Mouse (Mus musculus) spleen, embryonic (tissue): ENCODE measurements at regions not wholly inside any gene's neighbourhood (a gene's known extent, or its start where the extent isn't known, plus 50 kb on each side); places are given as distances from the start of the nearest gene placed in this dataset.

Experiments
- CTCF ChIA-PET: fragments of 350-600 bp; sonication (Branson Sonifier 250); formaldehyde crosslinking; loops from one replicate; lab custom pipeline; 2022; lab: Charles Lee

DNA sequence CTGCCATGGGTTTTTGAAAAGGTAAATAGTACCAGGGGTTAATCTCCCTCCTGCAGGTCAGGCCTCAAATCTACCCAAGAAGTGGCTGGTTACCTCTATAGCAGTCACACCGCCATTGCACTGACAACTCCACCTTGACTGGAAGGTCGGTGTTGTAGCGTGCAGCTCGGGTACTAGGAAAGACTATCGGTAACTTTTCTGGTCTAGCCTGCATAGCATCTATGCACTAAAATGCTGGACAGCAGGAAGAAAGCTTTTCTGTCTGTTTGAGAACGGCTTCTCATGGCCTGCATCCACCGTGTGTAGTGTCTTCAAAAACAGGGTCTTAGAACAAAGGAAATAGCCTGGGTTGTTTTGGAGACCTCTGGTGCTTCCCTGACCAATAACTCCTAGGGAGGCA, 88.8 kb downstream of the Bms1 start:
- CTCF ChIA-PET, result no interaction called here

GRCm38 (mm10) chr6:118327458-118327857, 91.8 kb downstream of the Bms1 start:
- CTCF ChIA-PET, result no interaction called here

DNA sequence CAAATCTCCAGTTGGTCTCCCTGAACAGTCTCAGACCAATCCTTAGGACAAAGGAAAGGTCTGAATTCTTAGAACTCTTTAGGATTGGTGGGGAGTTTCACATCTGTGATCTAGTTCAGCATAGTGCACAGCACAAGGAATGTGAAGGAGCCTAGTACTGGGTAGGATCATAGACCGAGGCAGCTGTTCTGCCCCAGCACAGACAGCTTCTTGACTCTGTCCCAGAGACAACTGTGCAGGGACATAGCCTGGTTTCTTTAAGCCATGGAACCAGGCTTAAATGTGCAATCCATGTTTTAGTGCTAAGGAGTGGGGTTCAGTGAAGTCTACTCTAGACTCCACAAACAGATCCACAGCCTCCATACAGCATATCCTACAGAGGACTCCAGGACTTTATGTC, 93.6 kb downstream of the Bms1 start:
- CTCF ChIA-PET, result no interaction called here

DNA sequence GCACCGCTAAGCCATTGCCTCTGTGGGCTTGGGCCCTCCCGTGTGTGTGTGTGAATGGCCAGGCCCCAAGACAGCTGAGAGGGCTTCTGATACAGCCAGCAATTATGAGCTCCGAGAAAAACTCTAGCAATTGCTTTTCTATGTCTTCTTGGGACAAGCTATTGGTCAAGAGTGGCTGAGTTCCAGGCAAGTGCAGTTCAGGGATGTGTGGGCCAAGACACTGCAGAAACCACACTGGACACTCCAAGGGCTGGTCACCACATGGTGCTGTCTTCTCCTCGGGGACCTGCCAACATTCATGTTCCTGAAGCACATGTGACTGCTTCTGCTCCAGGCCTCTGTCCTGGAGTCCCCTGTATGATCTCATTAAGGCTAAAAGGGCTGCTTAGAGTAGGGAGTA, 94.7 kb downstream of the Bms1 start:
- CTCF ChIA-PET, result no interaction called here

GRCm38 (mm10) chr6:118323052-118323451, 96.2 kb downstream of the Bms1 start:
- CTCF ChIA-PET, result no interaction called here

DNA sequence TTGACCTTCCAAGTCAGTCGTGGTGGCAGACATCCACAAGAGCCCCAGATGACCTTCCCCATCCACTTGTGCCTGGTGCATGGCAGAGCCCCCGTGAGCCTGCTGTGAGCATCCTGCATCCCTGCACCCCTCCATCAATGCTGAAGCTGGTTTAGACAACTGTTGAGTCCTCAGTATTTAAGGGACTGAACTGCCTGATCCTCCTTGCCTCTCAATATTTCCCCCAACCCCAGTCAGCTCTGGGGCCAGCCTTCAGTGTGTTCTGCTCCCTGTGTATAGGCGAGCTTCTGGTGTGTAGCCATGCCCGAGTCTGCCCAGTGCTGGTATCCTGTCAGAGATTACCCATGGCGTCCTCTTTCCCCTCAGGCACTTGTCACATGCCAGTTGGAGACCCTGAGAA, 96.6 kb downstream of the Bms1 start:
- CTCF ChIA-PET, result no interaction called here

DNA sequence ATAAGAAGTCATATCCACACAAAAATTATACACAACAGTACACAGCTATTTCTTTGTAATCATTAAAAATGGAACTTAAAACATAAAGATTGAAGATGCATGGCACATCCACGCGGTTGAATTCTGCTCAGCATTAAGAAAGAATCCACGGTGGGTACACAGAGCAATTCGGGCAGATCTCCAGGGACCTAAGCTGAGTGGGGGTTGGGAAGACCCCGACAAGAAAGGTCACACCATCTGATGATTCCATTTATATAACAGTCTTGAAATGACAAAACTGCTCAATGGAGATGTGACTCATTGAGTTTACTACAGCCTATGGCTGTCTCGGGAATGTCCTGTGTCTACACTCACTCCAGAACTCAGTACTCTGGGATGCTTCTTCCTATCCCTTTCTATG, 97.2 kb downstream of the Bms1 start:
- CTCF ChIA-PET, result no interaction called here

GRCm38 (mm10) chr6:118320021-118320525, 99.2 kb downstream of the Bms1 start:
- CTCF ChIA-PET, result no interaction called here

DNA sequence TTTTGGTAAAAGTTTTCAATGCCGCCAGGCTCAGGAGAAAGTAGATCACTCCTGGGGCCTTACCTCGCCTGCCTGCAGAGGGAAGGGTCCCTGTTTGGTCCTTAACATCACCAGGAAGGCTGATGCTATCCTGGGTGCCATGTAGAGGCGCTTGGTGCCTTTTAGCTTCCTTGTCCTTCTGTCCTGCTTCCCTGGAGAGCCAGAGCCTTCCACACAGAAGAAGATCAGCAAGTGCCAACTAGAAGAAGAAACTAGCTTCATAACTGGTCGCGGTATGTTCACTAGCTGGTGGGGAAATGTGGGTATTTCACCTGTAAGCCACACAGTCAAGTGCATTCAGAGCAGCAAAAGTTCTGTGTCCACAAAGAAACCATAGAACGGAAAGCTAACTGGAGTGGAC, 103.4 kb downstream of the Bms1 start:
- CTCF ChIA-PET, result no interaction called here

DNA sequence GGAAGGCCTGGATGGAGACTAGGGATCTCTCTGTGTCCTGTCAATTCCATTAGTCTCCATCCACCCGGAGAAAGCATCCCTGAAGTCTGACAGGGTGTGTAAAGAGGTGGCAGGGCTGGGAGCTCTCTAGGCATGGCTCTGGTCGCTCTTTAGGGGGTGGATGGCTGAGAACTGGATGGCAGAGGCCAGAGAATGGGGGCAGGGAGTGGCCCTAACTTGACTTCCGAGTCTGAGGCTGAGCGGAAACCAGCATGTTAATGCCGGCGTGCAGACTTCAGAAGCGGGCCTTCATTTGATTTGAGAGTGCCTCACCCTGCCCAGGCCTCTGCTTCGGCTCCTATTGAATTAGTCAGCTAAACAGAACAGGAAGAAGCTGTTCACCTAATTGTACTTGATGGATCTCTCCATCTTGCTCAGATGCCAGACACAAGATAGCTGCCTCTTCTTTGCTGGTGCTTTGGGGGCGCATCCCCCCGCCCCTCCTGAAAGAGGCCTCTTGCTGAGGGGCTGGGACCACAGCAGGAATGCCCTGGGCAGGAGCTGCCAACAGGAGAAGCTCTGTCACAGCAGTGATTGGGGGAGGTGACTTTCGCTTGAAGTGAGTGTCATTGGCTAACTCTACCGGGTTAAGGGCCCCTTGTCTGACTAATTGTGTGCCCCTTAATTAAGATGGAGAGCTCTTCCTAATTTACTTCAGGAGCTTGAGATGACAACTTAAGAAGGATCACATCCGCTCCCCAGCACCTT, 104.2 kb downstream of the Bms1 start:
- CTCF ChIA-PET, result no interaction called here

GRCm38 (mm10) chr6:118311081-118311480, 108.2 kb downstream of the Bms1 start:
- CTCF ChIA-PET, result no interaction called here

- CTCF ChIA-PET, result no interaction called here
Observed at GRCm38 (mm10) chr6:118309923-118310322, 109.4 kb downstream of the Bms1 start.

GRCm38 (mm10) chr6:118308586-118308985, 110.7 kb downstream of the Bms1 start:
- CTCF ChIA-PET, result no interaction called here

- CTCF ChIA-PET, result no interaction called here
Observed at GRCm38 (mm10) chr6:118307481-118307880, 110.0 kb upstream of the Ret start.

DNA sequence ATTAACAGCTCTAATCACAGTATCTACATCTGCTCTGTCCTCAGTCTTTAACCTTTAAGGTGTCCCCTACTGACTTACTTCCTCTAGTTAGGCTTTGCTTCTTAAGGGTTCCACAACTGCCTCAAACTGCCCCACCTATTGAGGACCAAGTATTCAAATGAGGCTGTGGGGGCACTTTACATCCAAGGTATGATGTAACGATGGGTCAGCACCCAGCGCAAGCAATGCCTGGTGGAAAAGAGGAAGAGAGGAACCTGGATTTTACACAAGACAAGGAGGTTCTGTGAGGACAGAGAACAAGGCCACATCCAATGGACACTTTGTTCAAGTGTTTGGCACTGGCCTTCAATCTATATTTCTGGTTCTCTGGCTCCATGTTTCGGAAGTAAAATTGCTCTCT, 107.7 kb upstream of the Ret start:
- CTCF ChIA-PET, result no interaction called here

- CTCF ChIA-PET, result no interaction called here
Observed at GRCm38 (mm10) chr6:118302783-118303350, 105.3 kb upstream of the Ret start.

DNA sequence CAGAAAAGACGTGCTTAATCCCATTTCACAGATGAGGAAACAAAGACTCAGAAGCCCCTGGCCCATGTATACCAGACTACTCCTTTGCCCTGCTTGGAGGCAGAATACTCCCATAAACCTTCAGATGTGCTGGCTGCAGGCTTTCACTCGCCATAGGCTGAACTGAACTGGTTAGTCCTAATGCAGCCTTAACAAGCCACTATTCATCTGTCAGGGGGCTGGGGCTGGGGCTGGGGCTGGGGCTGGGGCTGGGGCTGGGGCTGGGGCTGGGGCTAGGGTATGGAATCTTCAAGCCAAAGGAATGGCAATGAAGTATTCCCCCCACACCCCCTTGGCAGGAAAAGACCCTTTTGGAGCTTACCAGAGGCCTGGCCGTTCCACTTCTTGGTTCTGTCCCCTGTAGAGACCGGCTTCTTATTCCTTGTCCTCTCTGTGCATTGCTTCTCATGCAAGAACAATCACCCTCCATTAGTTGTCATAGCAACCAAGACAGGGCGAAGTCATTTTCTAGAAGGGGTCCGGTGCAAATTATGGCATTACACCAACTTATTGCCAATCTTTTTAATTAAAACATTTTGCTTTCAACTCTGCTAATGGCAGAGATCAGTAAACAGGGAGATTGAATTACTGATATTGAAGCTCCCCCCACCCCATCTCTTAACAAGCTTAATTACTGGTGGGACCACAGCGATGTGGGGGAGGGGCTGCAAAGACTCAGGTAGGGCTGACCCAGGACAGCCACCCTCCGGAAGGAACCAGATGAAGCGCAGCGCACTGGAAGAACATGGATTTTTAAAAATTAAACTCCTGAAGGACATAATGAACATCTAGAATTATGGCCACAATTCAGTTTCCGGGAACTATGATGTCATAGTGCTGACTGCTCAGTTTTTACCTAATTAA, 104.6 kb upstream of the Ret start:
- CTCF ChIA-PET, result interaction anchor here (0.6 kb wide), 1 partner anchor 106 kb away, joined by 3 read pairs; no protein-coding TSS in a partner anchor

- CTCF ChIA-PET, result no interaction called here
Observed at GRCm38 (mm10) chr6:118300781-118301180, 103.3 kb upstream of the Ret start.

- CTCF ChIA-PET, result no interaction called here
Observed at GRCm38 (mm10) chr6:118297576-118297975, 100.1 kb upstream of the Ret start.

- CTCF ChIA-PET, result no interaction called here
Observed at GRCm38 (mm10) chr6:118293986-118294385, 96.5 kb upstream of the Ret start.

GRCm38 (mm10) chr6:118292928-118293327, 95.4 kb upstream of the Ret start:
- CTCF ChIA-PET, result no interaction called here

DNA sequence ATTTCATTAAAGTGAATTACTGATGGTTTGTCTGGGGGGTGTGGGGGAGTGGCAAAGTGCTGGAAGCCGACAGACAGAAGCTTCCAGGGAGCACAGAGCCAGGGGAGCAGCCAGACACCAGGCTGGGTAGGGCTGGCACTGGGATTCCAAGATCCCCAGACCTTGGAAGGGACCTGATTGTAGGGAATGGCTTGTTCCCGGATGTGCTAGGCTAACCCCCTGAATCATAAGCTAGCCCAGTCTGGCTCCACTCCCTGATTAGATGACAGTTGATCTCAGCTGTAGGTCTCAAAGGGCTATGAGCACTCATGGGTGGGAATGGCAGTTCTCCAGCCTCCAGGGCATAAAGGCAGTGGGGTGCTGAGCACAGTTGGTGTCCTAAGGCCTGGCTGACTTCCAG, 94.8 kb upstream of the Ret start:
- CTCF ChIA-PET, result no interaction called here
